Mouse (Mus musculus) intestine, embryonic 16.5 days (tissue): ENCODE measurements around the gene Sucnr1. TPM values are rescaled to one million over a fixed set of nuclear protein-coding genes. Genes with fewer than 3 reads are reported as not detected.
A peak's percentile ranks its signal among the peaks of the same experiment; 100 is the strongest.

ENCODE experiments used
- ATAC-seq: fragments of 200-750 bp; cut with Nextera tagmentation; 2 replicates; pipeline ENCODE4 v1.8.0; 2017; ENCODE audit warnings: moderate TSS enrichment, moderate library complexity
- H3K27ac ChIP-seq: fragments of 300-500 bp; sonication (generic); 2 replicates; pipeline ENCODE4 v1.5.1; 2014; ENCODE audit warnings: mild to moderate bottlenecking, low read length
- H3K27me3 ChIP-seq: fragments of 300-500 bp; sonication (generic); replicated peaks from 2 replicates; pipeline ENCODE4 v1.6.1; 2014; ENCODE audit warnings: low read length, control low read depth, mixed read lengths; ENCODE audit not compliant: control insufficient read depth, insufficient read depth
- H3K36me3 ChIP-seq: fragments of 300-500 bp; sonication (generic); 2 replicates; pipeline ENCODE4 v1.6.1; 2014; ENCODE audit warnings: low read length, control low read depth; ENCODE audit not compliant: control insufficient read depth, insufficient read depth
- H3K4me1 ChIP-seq: fragments of 300-500 bp; sonication (generic); 2 replicates; pipeline ENCODE4 v1.6.1; 2014; ENCODE audit warnings: low read length, control low read depth, mixed read lengths; ENCODE audit not compliant: control insufficient read depth, insufficient read depth
- H3K4me2 ChIP-seq: fragments of 300-500 bp; sonication (generic); 2 replicates; pipeline ENCODE4 v1.6.1; 2014; ENCODE audit warnings: low read depth, low read length, control low read depth
- H3K4me3 ChIP-seq: fragments of 300-500 bp; sonication (generic); 2 replicates; pipeline ENCODE4 v1.5.1; 2014; ENCODE audit warnings: mild to moderate bottlenecking, low read length
- H3K9ac ChIP-seq: fragments of 300-500 bp; sonication (generic); 2 replicates; pipeline ENCODE4 v1.6.1; 2014; ENCODE audit warnings: low read depth, low read length
- H3K9me3 ChIP-seq: fragments of 300-500 bp; sonication (generic); 2 replicates; pipeline ENCODE4 v1.6.1; 2016; ENCODE audit warnings: low read length, control low read depth; ENCODE audit not compliant: control insufficient read depth
- WGBS: fragments of 180-500 bp; shearing (Covaris S2); extraction: QIAGEN DNeasy Blood & Tissue Kit; methylation state at CpG from one replicate; pipeline ENCODE4 v1.1.7; 2014; 5-methylcytosine and 5-hydroxymethylcytosine counted together
- polyA plus RNA-seq: library from polyadenylated mRNA; unstranded; fragments of >200 nt; fragmentation: Nextera tagmentation; extraction: Ambion mirVana; gene quantifications from 2 replicates; pipeline ENCODE4 v1.2.1, GENCODE M21; 2015

The Sucnr1 gene
- polyA plus RNA-seq, 1 experiment from 2014 or later: 0.70 TPM

DNA sequence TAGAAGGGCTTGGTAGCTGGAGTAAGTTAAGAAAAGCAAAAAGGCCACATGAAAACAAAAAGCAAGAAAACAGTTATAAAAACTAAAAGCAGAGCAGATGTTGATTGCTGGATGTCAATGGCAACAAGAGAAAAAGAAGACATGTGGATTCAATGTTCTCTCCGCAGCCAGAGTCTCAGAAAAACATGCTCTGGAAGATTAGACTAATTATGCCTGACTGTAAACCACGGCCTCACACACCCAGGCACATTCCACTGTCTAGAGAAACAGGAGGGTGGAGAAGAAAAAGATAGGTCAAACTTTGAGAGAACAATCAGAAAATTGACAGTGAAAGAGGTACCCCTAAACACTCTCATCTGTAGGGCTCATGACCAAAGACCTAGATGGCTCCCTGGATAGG is 54.1 kb downstream of the Sucnr1 start:
- Histone ChIP-seq H3K9me3 (no peaks in the 10 kb centered on the region), H3K36me3 (no peaks in the 10 kb centered on the region), H3K4me2 (no peak overlapping the region), H3K4me3 (no peak overlapping the region), H3K9ac (no peak overlapping the region), H3K27me3 (no peaks in the 10 kb centered on the region), H3K4me1 (no peaks in the 10 kb centered on the region), H3K27ac (no peak overlapping the region)
- WGBS: 47% methylated on average over 2 of the region's 2 CpGs
- peak; percentile 31; the same call in 1 of the 2 replicates for ATAC-seq

Other genes with a start within 250 kb of the Sucnr1 start
- not detected in 2 replicates for gene Gm8298, start 220.8 kb upstream of the Sucnr1 start, polyA plus RNA-seq
- not detected in 2 replicates for gene C130079G13Rik, start 156.7 kb upstream of the Sucnr1 start, polyA plus RNA-seq
- gene Aadacl2, start 75.1 kb upstream of the Sucnr1 start, polyA plus RNA-seq: not detected in 2 replicates
- 290 and 332 TPM in 2 replicates for gene Aadac, start 56.2 kb upstream of the Sucnr1 start, polyA plus RNA-seq